Mouse (Mus musculus) gastrocnemius, postnatal 4 days (tissue): ENCODE measurements around the gene Kif6. TPM values are rescaled to one million over a fixed set of nuclear protein-coding genes. Genes with fewer than 3 reads are reported as not detected.
A peak's percentile ranks its signal among the peaks of the same experiment; 100 is the strongest.

Experiments used
- DNase-seq, 2 experiments: peaks; one replicate each; pipeline ENCODE4 v3.0.0; 2021 to 2022; ENCODE audit warnings: low spot score in 2 of 2, mixed read lengths in 2 of 2
- long read RNA-seq, 2 experiments: library from polyadenylated mRNA; stranded (forward); transcript quantifications; one replicate each; pipeline ENCODE4 v2.0.0; 2021
- total RNA-seq, 2 experiments: library from RNA; stranded (reverse); gene quantifications; 2 replicates each; pipeline ENCODE4 v1.2.3; 2021

Gene Kif6
- total RNA-seq, result under 1 TPM; 0.21 to 0.56 TPM
- long read RNA-seq, experiment 1, result 0 reads
- long read RNA-seq, experiment 2, result 0 reads

- DNase-seq, result peak; percentile 53 to 82
These were observed at the start of gene Kif6 for GRCm38 (mm10) chr17:49614577-49615235. Gene Kif6, plus strand, starts transcription at chr17:49615136.

DNA sequence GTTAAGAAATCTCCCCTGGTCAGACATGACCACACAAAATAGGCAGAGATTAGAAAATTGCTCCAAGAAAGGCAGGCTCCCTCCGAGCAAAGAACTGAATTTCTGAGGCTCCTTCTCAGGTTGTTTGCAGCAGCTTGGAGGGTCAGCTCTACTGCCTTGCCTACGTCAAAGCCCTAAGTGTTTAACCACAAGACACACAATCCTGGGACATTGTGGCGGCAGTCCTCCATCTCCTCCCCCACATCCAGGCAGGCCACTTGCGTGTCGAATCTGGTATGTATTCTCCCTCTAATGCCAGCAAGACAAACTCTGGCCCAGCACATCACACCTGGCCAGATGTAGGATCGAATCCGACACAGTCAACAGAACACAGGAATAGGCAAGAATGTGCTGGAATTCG lies 46.2 kb upstream of the Kif6 start:
- no peak for DNase-seq

- no peak for DNase-seq
These were observed 37.6 kb upstream of the Kif6 start for GRCm38 (mm10) chr17:49577321-49577720.

GRCm38 (mm10) chr17:49582471-49582870 lies 32.5 kb upstream of the Kif6 start:
- no peak for DNase-seq

GRCm38 (mm10) chr17:49590051-49590450 lies 24.9 kb upstream of the Kif6 start:
- no peak for DNase-seq

GRCm38 (mm10) chr17:49605397-49605796 lies 9.5 kb upstream of the Kif6 start:
- DNase-seq, result no peak

DNA sequence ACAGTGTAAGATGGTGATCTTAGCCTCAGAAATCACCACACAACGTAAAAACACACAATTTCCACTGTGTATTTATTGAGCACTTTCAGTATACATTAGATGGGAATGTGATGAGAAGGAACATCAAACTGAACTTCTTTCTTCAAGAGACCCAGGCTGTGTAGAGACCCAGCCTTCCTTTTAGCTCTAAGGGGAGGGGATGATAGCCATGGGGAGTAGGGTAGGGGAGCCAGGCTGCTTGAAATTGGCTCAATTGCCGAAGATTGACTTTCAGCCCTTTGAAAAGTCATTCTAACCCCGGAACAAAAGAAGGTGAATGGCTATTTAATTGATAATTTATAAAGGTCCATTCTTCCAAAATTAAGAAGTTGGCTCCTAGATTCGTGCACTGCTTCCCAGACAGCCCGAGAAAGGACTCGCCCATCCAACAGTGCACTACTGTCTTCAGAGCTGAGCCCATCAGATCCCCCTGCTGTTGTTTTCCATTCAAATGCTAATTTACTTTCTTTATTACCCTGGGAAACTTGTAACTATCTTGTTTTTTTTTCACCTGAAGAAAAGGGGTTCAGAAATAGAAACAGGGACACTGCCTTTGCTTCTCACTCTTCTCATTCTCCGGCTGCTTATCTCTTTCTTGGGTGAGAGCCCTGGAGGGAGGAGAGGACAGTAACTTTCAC lies 7.4 kb upstream of the Kif6 start:
- no peak for DNase-seq

DNA sequence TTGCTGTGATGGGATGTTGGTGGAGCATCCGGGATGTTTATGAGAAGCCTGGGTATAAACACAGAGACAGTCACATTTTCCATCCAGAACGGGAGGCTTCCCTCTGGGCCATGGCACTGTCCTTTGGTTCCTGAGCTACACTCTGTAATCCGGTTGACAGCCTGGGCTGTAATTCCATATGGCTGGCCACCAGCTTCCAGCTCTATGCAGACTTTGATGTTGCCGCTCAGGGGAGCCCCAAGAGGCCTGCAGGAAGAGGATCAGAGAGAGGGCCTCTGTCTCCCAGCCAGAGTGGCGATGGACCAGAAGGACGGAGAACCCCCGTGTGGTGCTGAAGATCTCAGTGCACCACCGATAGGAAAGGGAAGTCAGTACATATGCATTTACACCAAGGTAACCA lies 4.6 kb upstream of the Kif6 start:
- no peak for DNase-seq

GRCm38 (mm10) chr17:49615241-49615651 lies 310 bp downstream of the Kif6 start:
- DNase-seq, result no peak

DNA sequence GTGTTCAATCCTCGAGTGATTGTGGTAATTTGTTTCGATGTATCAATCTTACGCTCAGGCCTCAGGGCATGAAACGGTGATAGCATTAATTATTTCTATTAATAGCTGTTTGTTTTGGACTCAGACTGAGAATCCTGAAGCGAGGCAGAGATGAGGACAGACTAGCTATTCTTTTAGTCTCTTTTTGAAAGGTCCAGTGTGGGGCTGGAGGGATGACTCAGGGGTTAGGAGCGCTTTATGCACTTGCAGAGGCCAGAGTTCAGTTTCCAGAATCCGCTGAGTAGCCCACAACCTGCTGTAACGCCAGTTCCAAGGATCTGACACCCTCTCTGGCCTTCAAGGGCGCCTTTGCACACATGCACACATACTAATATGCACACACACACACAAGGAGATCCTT lies 9.6 kb downstream of the Kif6 start:
- DNase-seq, result no peak

DNA sequence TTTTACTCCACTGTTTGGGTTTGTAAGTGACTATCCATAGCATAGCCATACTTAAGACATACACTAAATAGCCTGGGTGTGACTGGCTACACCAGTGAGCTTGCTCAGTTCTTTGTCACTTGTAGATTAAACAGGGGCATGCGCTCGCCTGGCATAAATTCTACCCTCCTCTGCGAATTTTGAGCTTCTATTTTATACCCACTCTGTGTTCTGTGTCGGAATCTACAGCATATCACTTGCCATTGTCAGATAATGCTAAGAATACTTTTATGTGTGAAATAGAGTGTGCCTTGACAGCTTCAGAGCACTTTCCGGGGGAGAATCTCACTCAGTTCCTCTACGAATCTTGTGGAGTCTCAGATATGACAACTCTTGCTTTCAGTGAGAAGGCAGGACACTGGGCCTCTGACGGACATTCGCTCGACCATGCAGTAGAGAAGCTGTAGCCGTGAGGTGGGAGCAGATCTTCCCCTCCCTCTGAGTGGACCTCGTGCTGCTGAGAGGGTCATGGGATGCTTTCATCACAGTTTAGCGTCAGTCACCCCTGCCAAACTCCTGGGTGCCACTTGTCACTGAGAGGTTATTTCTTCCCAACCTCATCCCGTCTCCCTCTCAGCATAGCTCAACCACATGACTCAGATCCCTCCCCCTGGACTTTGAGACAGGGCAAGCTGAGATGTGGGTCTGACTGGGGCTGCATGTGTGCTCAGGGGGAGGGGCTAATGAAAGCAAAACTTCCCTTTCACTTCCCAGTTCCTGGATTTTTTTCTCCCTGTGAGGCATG lies 12.3 kb downstream of the Kif6 start:
- no peak for DNase-seq

DNA sequence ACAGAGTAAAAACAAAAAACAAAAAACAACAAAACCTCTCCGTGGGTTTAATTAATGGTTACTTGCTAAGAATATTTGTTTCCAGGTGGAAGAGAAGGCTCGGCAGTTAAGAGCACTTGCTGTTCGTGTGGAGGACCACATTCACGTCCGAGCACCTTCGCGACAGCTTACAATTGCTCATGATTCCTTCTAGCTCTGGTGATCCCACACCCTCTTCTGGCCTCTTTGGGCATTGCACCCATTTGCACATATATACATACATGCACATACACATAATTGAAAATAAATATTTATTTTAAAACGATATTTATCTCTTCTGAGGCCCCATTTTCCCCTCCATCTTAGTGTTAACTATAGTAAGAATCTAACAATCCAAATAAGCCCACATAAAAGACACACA lies 13.9 kb downstream of the Kif6 start:
- DNase-seq, result no peak

GRCm38 (mm10) chr17:49633041-49633440 lies 18.1 kb downstream of the Kif6 start:
- DNase-seq, result no peak

- DNase-seq, result no peak
These were observed 27.0 kb downstream of the Kif6 start for GRCm38 (mm10) chr17:49641903-49642302.

DNA sequence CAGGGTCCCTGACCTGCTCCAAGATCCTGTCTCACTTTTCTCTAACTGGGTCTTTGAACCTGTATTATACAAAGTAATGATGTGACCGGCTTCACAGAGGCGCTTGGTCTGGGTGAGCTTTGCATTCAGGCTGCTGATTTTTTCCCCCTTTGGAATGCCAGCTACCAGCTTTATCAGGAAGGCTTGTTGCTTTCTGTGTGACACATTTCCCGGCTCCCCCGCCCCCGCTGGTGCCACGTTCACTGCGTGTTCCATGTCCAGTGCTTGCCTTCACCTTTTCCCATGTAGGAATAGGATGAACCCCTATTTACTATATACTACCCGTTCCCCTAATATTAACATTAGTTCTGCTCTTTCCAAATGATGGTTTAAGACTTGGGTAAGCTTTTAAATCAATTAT lies 27.4 kb downstream of the Kif6 start:
- DNase-seq, result no peak

DNA sequence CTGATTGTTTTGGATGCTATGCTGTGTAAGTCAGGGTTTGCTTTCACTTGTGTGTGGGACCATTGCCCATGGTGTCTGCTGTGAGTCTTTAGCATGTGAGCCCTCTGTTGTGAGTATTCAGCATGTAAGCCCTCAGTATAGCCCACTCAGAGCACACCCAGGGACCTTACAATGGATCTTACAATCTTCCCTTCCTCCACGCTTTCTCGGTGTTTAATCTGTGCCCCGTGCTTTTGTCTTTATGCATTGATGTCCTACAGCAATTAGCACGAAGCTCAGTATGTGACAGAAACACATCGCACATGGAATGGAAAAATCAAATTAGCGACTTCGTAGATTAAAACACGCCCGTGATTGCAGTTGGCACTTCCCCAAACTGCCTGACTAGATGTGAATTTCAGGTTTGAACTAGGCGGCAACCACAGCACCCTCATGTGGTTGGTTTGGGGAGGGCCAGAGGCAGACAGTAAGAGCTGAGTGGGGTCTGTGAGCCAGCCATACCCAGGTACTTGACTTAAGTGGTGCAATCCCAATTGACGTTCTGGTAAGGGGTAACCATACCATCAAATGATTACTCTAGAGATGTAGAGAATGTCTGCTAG lies 28.1 kb downstream of the Kif6 start:
- DNase-seq, result no peak

- DNase-seq, result no peak
These were observed 31.3 kb downstream of the Kif6 start for GRCm38 (mm10) chr17:49646267-49646666.

DNA sequence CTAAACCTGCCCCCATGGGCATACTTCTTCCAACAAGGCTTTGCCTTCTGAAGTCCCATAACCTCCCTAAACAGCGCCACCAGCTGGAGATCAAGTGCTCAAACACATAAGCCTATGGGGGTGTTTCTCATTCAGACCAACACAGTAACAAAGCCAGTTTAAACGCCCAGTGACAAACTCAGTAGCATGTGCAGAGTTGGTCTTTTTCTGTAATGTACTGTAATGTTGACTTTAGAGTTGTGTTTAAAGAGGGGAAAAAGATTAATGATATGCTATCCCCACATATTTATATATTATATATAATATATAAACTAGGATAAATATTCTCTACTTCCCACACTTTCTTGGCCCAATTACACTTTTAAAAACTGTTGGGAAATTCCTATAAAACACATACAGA lies 34.0 kb downstream of the Kif6 start:
- no peak for DNase-seq

DNA sequence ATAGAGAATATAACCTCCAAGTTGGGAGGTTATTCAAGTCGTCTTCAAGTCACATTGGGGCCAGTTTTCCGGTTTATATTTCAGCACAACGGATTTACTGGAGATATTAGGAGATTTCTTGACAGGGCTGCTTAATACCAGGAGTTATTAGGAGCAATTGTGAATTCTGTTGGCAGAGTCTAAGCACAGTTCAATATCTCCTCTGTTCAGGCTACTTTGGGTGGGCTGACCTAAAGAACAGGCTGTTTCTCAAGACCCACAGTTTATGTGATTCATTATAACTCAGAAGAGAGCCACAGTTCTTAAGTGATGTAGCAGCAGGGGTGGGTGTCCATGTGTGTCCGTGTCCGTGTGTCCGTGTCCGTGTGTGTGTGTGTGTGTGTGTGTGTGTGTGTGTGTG lies 34.5 kb downstream of the Kif6 start:
- DNase-seq, result no peak

DNA sequence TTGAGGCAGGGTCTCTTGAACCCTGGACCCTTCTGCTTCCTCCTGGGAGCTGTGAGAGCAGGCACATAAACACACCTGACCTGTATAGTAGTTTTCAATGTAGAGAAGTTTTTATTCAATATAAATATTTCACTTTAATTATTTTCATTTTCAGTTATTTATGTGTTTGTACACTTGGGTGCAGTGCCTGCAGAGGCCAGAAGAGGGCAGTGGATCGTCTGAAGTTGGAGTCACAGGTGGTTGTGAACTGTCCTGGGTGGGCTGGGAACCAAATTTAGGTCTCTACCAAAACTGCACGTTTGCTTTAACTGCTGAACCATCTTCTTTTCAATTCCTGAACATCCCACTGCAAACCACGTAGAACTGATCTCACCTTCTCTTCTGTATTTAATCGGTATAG lies 35.4 kb downstream of the Kif6 start:
- no peak for DNase-seq

- DNase-seq, result no peak
These were observed 37.4 kb downstream of the Kif6 start for GRCm38 (mm10) chr17:49652357-49652756.

- no peak for DNase-seq
These were observed 37.9 kb downstream of the Kif6 start for GRCm38 (mm10) chr17:49652800-49653199.
